Mouse (Mus musculus): ENCODE measurements around the gene Ap3d1.
A peak's percentile ranks its signal among the peaks of the same experiment; 100 is the strongest.

Gene Ap3d1

DNA sequence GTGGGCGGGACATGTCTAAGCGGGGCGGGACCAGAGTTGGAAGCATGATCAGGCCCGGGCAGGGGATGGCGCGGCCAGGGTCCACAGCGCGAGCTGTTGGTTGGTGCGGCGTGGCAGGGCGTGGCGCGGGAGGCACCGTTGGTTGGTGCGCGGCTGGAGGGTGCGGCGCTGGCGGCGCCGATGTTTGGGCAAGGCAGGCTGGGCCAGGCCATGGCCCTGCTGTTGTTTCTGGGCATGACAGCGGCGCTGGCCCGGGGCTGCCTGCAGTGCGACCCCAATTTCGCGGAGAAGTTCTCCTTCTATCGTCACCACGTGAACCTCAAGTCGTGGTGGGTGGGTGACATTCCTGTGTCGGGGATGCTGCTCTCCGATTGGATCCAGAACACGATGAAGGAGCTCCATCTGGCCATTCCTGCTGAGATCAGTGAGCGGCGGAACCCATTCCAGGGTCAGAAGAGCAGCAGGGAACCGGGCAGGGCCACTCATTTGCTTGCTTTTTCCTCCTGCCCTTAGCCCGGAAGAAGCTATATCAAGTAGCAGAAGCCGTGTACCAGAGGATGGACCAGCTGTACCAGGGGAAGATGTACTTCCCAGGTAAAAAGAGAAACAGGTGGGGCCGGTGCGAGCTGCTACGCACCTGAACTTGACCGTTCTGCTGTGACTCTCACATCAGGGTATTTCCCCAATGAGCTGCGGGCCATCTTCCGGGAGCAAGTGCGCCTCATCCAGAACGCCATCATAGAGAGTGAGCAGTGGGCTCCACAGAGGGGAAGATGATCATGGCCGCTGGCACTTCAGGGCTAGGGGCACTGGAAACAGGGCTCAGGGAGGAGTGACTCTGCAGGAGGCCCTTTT lies 39.3 kb downstream of the Ap3d1 start:
- peak; percentile 96 for DNase-seq

- DNase-seq, result peak; percentile 99
These were observed 40.1 kb downstream of the Ap3d1 start, which contains the start of the genes Mob3a and Izumo4 for GRCm38 (mm10) chr10:80701721-80702535. Gene Mob3a (minus strand): TSS chr10:80701977. Gene Izumo4 (plus strand): TSS chr10:80702184.

DNA sequence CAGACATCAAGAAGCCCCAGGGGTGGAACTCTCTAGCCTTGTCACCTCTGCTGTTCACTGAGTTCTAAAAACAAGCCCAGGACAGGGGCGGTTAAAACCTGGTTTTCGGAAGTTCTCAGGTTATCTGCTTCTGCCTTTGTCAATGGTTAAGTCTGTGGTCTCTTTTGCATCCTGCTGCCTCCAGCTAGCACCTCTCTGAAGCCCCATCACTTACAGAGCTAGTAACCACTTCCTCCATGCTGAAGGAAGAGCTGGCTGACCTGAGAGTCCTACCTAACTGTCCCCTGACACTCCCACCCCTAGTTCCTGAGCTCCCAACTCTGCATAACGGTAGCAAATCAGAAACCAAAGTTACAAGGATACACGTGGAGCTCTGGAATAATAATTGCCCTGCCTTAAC lies 41.3 kb downstream of the Ap3d1 start:
- DNase-seq, result no peak

- DNase-seq, result no peak
These were observed 42.0 kb downstream of the Ap3d1 start for GRCm38 (mm10) chr10:80700038-80700504.

GRCm38 (mm10) chr10:80698605-80699004 lies 43.5 kb downstream of the Ap3d1 start:
- no peak for DNase-seq

DNA sequence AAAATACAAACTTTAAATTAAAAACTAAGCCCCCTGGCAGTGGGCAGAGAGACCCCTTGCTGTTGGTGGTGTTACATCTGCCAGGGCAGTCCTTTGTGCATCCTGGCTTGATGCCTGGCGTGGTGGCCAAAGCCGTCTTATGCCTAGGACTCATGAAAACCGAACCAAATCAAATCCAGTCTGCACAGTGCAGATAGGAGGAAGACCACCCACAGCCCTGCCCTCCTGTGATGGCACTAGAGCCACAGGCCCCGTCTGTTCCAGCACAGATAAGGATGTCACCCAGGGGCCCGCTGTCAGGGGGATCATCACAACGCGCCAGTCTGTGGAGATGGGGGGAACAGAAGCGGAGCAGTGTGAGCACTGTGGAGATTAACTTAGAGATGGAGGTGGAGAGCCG lies 44.3 kb downstream of the Ap3d1 start:
- DNase-seq, result no peak

DNA sequence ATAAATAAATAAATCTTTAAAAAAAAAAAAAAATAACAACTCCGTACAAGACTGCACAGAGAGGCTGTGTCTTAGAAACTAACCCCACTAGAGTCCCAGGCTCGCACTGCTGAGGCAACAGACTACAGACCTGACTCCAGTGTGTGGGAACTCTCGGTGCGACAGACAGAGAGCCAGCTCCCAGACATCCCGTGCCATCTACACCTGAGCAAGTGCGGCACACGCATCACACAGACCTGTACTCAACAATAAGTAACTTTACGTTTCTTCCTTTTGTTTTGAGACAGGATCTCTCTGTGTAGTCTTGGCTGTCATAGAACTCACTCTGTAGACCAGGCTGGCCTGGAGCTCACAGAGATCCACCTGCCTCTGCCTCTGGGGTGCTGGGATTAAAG lies 44.7 kb downstream of the Ap3d1 start:
- DNase-seq, result no peak

- DNase-seq, result no peak
These were observed 45.3 kb downstream of the Ap3d1 start for GRCm38 (mm10) chr10:80696502-80697392.

GRCm38 (mm10) chr10:80695801-80696501 lies 46.1 kb downstream of the Ap3d1 start:
- no peak for DNase-seq

GRCm38 (mm10) chr10:80695186-80695585 lies 46.9 kb downstream of the Ap3d1 start:
- DNase-seq, result no peak

DNA sequence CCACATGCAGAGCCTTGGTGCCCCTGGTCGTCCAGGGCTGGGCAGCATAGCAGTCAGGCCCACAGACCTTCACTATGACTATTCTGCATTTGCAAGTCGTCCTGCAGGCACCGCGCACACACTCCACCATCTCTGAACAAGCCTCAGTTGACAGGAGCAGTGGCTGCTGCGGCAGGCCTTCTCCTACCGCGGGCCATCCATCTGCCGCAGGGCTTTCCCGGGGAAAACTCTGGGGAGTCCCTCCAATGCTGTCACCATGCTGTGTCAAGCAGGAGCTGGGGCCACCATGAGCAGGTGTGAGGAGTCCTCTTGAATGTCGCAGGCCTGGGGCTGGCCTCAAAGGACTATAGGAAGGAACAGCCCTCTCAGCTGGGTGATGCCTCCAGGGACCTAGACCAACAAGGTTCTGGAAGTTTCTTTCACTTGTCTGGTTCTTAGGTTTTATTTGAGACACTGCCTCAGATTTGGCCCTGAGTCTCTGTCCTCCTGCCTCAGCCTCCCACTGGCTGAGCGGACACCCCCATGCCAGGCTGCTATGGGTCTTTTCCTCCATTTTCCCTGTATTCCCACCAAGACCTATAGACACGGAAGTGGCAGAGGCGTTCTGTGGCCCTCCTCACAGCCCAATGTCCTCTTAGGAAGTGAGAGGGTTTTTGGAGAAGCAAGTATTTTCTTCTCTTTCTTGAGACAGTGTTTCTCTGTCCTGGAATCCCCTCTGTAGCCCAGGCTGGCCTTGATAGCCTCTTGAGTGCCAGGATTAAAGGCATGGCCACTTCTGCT lies 47.7 kb downstream of the Ap3d1 start:
- no peak for DNase-seq

DNA sequence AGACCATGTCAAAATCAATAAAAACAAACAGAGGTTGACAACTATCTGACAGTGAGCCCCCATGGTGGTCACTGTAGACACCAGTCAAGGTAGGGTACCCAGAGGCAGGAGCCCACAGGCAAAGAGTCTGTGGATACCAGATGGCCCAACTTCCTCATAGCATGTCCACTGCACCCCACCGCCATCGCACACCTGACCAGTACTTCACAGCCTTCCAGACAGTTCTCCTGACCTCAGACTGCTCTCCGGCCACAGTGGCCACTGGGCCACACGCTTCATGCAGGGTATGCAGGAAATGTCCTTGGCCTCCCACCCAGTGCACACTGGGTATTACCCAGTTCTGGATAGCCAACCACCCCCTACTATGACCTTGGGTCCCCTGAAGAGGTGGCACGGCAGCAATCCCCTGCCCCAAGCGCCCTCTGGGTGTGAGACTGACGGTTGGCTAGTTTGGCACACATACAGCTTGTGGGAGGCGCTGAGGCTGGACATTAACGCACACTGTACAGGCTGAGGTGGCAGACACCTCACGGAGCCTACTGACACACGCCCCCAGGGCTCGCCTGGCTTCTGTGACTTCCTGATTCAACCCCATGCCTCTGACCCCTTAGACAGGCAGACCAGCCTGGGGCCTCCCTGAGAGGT lies 48.5 kb downstream of the Ap3d1 start:
- DNase-seq, result no peak

DNA sequence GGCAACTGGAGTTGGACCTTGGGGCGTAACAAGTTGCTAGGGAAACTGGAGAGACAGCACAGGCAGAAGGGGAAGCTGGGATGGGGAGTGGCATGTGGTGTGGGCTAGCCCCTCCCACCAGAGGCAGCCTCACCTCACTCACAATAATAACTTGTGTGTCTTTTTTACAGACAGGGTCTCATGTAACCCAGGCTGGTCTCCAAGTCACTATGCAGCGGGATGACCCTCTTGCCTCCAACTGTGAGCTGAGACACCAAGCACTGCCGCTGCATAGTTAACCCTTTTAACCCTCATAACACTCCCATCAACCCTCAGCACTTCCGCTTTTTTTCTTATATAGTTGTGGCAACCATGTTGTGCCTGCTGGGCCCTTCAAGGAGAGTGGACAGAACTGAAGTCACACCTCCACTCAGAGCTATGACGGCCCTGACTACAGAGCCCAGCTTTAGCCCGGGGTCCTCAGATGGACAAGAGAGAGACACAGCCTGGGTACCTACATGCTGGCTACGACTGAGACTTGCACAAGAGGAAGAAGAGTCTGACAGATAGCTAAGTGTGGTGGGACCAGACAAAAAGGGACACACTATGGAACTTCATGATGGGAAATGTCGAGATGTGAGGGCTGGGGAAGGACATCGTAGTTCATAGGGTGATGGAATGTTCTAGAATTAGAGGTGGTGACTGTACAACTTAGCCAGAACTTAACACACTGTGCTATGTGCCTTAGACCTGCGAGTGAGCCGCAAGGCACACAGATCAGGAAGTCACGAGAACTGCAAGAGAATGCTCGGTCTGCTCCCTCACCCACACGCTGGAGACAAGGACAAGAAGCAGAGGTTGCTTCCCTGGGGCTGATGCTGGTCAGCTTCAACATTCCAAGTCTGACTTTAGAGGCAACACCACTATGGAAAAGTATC lies 49.6 kb downstream of the Ap3d1 start:
- DNase-seq, result no peak

DNA sequence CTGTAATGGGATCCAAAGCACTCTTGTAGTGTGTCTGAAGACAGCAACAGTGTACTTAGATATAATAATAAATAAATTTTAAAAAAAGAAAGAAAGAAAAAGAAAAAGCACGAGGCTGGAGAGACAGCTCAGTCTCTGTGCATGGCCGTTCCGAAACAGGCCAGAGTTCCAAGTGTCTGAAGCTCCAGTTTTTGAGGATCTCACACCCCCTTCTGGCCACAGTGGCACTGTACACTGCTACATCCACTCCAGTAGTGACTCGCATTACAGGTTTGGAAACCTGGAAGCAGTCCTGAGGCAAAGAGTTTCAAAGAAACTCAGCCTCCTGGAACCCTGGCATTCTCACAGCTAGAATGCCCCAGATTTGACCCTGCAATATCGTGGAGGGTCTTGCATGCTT lies 54.2 kb downstream of the Ap3d1 start:
- peak; percentile 54 for DNase-seq

- DNase-seq, result no peak
These were observed 55.4 kb downstream of the Ap3d1 start for GRCm38 (mm10) chr10:80686617-80687016.

DNA sequence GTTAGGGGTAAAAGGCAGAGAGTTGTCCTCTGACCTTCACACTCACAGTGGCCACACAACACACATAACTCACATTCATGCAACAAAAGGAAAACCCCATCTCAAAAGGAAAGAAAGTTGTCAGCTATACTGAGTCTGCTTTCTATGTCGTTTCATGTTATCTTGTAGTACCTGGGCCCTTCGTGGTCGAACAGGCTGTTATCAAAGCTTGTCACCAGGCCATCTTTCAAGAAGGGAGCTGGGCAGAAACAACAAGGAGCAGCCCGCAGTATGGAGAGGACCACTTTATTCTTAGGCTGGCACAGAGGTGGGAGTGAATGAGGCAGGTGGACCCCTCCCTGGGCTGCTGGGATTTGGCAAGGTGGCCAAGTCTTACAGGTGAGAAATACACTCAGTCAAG lies 57.1 kb downstream of the Ap3d1 start:
- DNase-seq, result no peak

- no peak for DNase-seq
These were observed 57.9 kb downstream of the Ap3d1 start for GRCm38 (mm10) chr10:80684214-80684613.

DNA sequence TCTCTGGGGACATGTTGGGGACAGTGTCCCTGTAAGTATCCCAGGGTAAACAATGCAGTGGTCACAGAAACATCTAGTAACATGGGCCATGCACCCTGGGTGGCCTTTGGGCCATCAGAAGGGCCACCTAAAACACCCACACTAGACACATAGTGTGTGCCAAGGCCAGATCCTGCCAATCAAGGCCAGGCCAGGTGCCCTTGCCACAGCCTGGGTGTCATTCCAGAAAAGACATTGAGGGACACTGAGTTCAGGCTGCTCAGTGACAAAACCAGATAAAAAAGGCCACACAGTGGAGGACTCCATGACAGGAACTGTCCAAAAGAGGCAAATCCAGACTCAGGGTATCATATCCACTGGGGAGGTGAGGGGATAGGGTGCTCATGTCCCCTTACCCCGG lies 58.4 kb downstream of the Ap3d1 start:
- DNase-seq, result no peak

GRCm38 (mm10) chr10:80682003-80682402 lies 60.1 kb downstream of the Ap3d1 start:
- no peak for DNase-seq

GRCm38 (mm10) chr10:80680260-80680696 lies 61.8 kb downstream of the Ap3d1 start:
- DNase-seq, result no peak
